Mouse (Mus musculus): ENCODE results near the gene Pde4b.

DNA sequence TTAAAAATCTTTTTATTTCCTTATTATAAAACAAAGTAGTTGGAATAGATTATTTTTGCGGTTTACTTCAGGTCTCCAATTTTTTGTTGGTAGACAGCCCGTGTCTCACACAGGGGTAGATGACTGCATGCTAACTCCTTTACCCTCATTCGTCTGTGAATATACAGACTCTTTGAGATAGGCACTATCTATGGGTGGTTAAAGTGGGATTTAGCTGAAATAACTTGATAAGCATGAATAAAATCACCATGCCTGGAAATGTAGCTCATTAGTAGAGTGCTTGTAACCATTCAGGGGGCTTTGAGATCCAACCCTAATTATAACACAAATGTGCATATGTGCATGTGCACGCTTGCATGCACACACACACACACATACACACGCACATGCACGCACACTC, 488.8 kb downstream of the Pde4b start:
- no peak for TF ChIP-seq CTCF (IDR thresholded peaks at IDR 0.05)
- TF ChIP-seq EP300 (IDR thresholded peaks at IDR 0.05): no peak

Data from lung, postnatal 0 days (tissue).